Mouse (Mus musculus) stomach, postnatal 0 days (tissue): ENCODE data around the gene Ccsap. TPM values are rescaled to one million over a fixed set of nuclear protein-coding genes. Genes with fewer than 3 reads are reported as not detected.
A peak's percentile ranks its signal among the peaks of the same experiment; 100 is the strongest.

Source experiments
- ATAC-seq: fragments of 200-750 bp; cut with Nextera tagmentation; 2 replicates; pipeline ENCODE4 v1.8.0; 2017; ENCODE audit not compliant: low FRiP score, low TSS enrichment
- DNase-seq: peaks from one replicate; pipeline ENCODE4 v3.0.0-alpha.2; 2016; ENCODE audit warnings: low spot score
- H3K27ac ChIP-seq: fragments of 300-500 bp; sonication (generic); replicated peaks from 2 replicates; pipeline ENCODE4 v1.5.1; 2014; ENCODE audit warnings: mild to moderate bottlenecking, control low read depth
- H3K27me3 ChIP-seq: fragments of 300-500 bp; sonication (generic); 2 replicates; pipeline ENCODE4 v1.6.1; 2014; ENCODE audit warnings: low read length; ENCODE audit not compliant: control insufficient read depth, insufficient read depth
- H3K36me3 ChIP-seq: fragments of 300-500 bp; sonication (generic); 2 replicates; pipeline ENCODE4 v1.6.1; 2014; ENCODE audit warnings: low read length, mixed read lengths; ENCODE audit not compliant: control insufficient read depth, insufficient read depth
- H3K4me1 ChIP-seq: fragments of 300-500 bp; sonication (generic); replicated peaks from 2 replicates; pipeline ENCODE4 v1.6.1; 2014; ENCODE audit warnings: antibody characterized with exemption; ENCODE audit not compliant: control insufficient read depth, insufficient read depth
- H3K4me2 ChIP-seq: fragments of 300-500 bp; sonication (generic); replicated peaks from 2 replicates; pipeline ENCODE4 v1.6.1; 2014; ENCODE audit warnings: low read depth, mild to moderate bottlenecking, control low read depth, moderate library complexity
- H3K4me3 ChIP-seq: fragments of 300-500 bp; sonication (generic); 2 replicates; pipeline ENCODE4 v1.5.1; 2014; ENCODE audit warnings: low read depth, low read length, control low read depth
- H3K9ac ChIP-seq: fragments of 300-500 bp; sonication (generic); 2 replicates; pipeline ENCODE4 v1.6.1; 2014; ENCODE audit warnings: mild to moderate bottlenecking, low read length, control low read depth, mixed read lengths
- H3K9me3 ChIP-seq: fragments of 300-500 bp; sonication (generic); 2 replicates; pipeline ENCODE4 v1.6.1; 2016; ENCODE audit warnings: low read length; ENCODE audit not compliant: control insufficient read depth
- CTCF ChIP-seq: IDR thresholded peaks from 2 replicates; pipeline ENCODE4 v1.5.1; 2016; ENCODE audit warnings: antibody characterized with exemption, low read depth, mild to moderate bottlenecking, moderate library complexity
- EP300 ChIP-seq: optimal IDR thresholded peaks from 2 replicates; pipeline ENCODE3; 2016; ENCODE audit warnings: antibody characterized with exemption
- WGBS: fragments of 180-500 bp; shearing (Covaris S2); extraction: QIAGEN DNeasy Blood & Tissue Kit; methylation state at CpG from one replicate; pipeline ENCODE4 v1.1.7; 2014; 5-methylcytosine and 5-hydroxymethylcytosine counted together
- polyA plus RNA-seq: library from polyadenylated mRNA; unstranded; fragments of >200 nt; fragmentation: Nextera tagmentation; extraction: Ambion mirVana; gene quantifications from 2 replicates; pipeline ENCODE4 v1.2.1, GENCODE M21; 2015

The Ccsap gene
- polyA plus RNA-seq, 1 experiment from 2014 or later, result 0.91 TPM

GRCm38 (mm10) chr8:123799885-123800284 is 60.1 kb downstream of the Ccsap start:
- H3K9ac ChIP-seq, result no peak overlapping the region
- 50% methylated on average over 3 of the region's 3 CpGs for WGBS
- TF ChIP-seq EP300 (no peak), CTCF (no peak)
- no peak overlapping the region for H3K27ac ChIP-seq
- H3K9me3 ChIP-seq, result no peaks in the 10 kb centered on the region
- DNase-seq, result no peak
- H3K4me3 ChIP-seq, result no peak overlapping the region
- no peaks in the 10 kb centered on the region for H3K36me3 ChIP-seq
- no peaks in the 10 kb centered on the region for H3K4me1 ChIP-seq
- H3K4me2 ChIP-seq, result no peak overlapping the region
- H3K27me3 ChIP-seq, result no peaks in the 10 kb centered on the region
- ATAC-seq, result no peak

- Histone ChIP-seq H3K36me3 (no peaks in the 10 kb centered on the region), H3K9me3 (no peaks in the 10 kb centered on the region), H3K4me1 (no peaks in the 10 kb centered on the region), H3K4me3 (no peak overlapping the region), H3K27ac (no peak overlapping the region), H3K9ac (no peak overlapping the region), H3K27me3 (no peaks in the 10 kb centered on the region), H3K4me2 (no peak overlapping the region)
- 64% methylated on average over 6 of the region's 6 CpGs for WGBS
- no peak for DNase-seq
- ATAC-seq, result no peak
- TF ChIP-seq EP300 (no peak), CTCF (no peak)
Measured at GRCm38 (mm10) chr8:123799434-123799833, 60.6 kb downstream of the Ccsap start.

- DNase-seq (no peak), ATAC-seq (no peak)
- 85% methylated on average over 15 of the region's 15 CpGs for WGBS
- H3K4me1 ChIP-seq, result no peaks in the 10 kb centered on the region
- H3K27ac ChIP-seq, result no peak overlapping the region
- no peak overlapping the region for H3K4me2 ChIP-seq
- TF ChIP-seq CTCF (no peak), EP300 (no peak)
- no peak overlapping the region for H3K9ac ChIP-seq
- no peak overlapping the region for H3K4me3 ChIP-seq
- H3K36me3 ChIP-seq, result no peaks in the 10 kb centered on the region
- no peaks in the 10 kb centered on the region for H3K9me3 ChIP-seq
- no peaks in the 10 kb centered on the region for H3K27me3 ChIP-seq
Measured at GRCm38 (mm10) chr8:123797928-123798327, 62.1 kb downstream of the Ccsap start.

GRCm38 (mm10) chr8:123796758-123797157 is 63.3 kb downstream of the Ccsap start:
- DNase-seq (peak; percentile 58), ATAC-seq (peak; percentile 53; the same call in 1 of the 2 replicates)
- no peak overlapping the region for H3K4me2 ChIP-seq
- 46% methylated on average over 4 of the region's 4 CpGs for WGBS
- H3K27ac ChIP-seq, result no peak overlapping the region
- no peak overlapping the region for H3K9ac ChIP-seq
- H3K27me3 ChIP-seq, result no peaks in the 10 kb centered on the region
- no peaks in the 10 kb centered on the region for H3K36me3 ChIP-seq
- no peaks in the 10 kb centered on the region for H3K9me3 ChIP-seq
- no peak overlapping the region for H3K4me3 ChIP-seq
- H3K4me1 ChIP-seq, result no peaks in the 10 kb centered on the region
- TF ChIP-seq EP300 (no peak), CTCF (no peak)

GRCm38 (mm10) chr8:123794766-123795165 is 65.2 kb downstream of the Ccsap start:
- Histone ChIP-seq H3K4me1 (no peaks in the 10 kb centered on the region), H3K9me3 (no peaks in the 10 kb centered on the region), H3K36me3 (no peaks in the 10 kb centered on the region), H3K4me2 (no peak overlapping the region), H3K9ac (no peak overlapping the region), H3K27ac (no peak overlapping the region), H3K27me3 (no peaks in the 10 kb centered on the region), H3K4me3 (no peak overlapping the region)
- no peak for TF ChIP-seq CTCF
- no peak for TF ChIP-seq EP300
- 62% methylated on average over 4 of the region's 4 CpGs for WGBS
- DNase-seq (peak; percentile 34), ATAC-seq (0 out of 2 replicates have a peak, but pooled peaks have one; percentile 28)

GRCm38 (mm10) chr8:123793900-123794299 is 66.1 kb downstream of the Ccsap start:
- H3K36me3 ChIP-seq, result no peaks in the 10 kb centered on the region
- no peak for TF ChIP-seq CTCF
- TF ChIP-seq EP300, result no peak
- peak; percentile 40 for DNase-seq
- no peaks in the 10 kb centered on the region for H3K27me3 ChIP-seq
- H3K4me1 ChIP-seq, result no peaks in the 10 kb centered on the region
- H3K9me3 ChIP-seq, result no peaks in the 10 kb centered on the region
- 7% methylated on average over 10 of the region's 10 CpGs for WGBS
- H3K4me3 ChIP-seq, result no peak overlapping the region
- H3K9ac ChIP-seq, result no peak overlapping the region
- H3K4me2 ChIP-seq, result no peak overlapping the region
- H3K27ac ChIP-seq, result peak overlapping the region; percentile 24; the same call in 1 of the 2 replicates
- no peak for ATAC-seq
